Mouse (Mus musculus) urinary bladder, postnatal 25 days (tissue): ENCODE data around the gene Phf20.
A peak's percentile ranks its signal among the peaks of the same experiment; 100 is the strongest.
"Not testable (repeated sequence)": the region's sequence is repeated elsewhere in the genome, so short reads cannot be mapped to it uniquely, and the experiment has no call there.

Source experiments
- DNase-seq: peaks from one replicate; pipeline ENCODE4 v3.0.0; 2022; ENCODE audit warnings: low spot score

The Phf20 gene

DNA sequence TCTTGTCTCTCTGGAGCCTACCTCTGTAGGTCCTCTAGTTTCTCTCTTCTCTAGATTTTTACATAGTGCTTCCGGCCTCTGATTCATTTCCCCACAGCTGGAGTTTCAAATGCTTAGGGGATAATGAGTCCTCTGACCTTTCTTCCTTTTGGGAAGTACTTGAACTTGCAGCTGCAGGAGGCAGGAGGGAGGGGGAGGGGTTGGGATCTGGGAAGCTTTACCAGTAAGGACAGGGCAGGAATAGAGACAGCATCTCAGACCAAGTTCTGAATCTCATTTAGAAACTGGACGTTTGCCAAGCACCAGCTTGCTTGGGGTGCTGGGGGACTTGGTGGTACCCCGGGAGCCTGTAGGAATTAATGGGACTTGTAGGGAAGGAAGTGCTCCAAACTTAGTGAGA, 3.7 kb downstream of the Phf20 start:
- no peak for DNase-seq

DNA sequence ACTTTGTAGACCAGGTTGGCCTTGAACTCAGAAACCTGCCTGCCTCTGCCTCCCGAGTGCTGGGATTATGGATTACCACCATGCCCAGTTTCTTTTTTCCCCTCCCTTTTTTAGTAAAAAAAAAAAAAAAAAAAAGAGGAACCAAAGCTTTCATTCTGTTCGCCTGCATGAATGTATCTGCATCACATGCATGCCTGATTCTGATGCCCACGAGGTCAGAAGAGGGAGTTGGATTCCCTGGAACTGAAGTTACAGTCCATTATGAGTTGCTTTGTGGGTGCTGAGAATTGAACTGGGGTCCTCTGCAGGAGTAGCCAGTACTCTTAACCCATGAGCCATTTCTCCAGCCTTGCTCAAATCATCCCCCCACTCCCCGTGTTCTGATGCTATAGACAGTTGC, 5.2 kb downstream of the Phf20 start:
- DNase-seq, result no peak

DNA sequence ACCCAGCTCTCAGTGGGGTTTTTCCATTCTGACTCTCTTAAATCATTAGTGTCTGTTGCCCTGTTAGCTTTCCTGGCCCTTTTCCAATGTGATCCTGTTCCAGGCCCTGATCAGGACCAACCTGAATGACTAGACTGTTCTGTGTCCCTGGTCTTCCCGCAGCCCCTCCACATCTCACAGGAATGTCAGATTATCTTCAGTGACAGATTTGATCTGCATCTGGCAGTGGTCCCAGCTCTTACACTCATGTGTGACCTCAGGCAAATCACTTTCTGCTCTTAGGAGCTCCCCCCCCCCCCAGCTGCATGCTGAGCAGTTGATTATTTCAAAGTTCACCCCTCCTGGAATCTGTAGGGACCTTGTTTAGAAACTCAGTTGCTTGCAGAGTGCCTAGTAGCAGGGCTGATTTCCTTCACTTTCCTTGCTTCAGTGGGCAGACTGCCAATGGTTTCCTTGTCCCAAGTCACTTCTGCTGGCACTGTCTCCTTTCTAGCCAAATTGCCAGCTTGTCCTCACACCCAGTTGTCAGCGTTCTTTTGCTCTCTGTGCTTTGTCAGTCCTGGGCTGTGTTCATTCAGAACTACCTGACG, 6.7 kb downstream of the Phf20 start:
- DNase-seq, result peak; percentile 29

DNA sequence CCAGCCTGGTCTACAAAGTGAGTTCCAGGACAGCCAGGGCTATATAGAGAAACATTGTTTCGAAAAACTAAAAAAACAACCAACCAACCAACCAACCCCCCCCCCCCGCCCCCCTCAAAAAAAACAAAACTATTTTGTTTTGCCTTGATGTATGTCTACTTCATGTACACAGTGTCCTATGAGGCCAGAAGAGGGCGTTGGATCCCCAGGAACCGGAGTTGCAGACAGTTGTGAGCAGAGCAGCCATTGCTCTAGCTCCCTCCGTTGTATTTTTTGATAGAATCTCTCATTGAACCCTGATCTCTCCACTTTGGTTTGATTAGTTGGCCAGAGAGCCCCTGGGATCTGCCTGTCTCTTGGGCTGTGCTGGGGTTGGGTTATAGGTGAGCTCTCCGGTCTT, 7.7 kb downstream of the Phf20 start:
- no peak for DNase-seq

DNA sequence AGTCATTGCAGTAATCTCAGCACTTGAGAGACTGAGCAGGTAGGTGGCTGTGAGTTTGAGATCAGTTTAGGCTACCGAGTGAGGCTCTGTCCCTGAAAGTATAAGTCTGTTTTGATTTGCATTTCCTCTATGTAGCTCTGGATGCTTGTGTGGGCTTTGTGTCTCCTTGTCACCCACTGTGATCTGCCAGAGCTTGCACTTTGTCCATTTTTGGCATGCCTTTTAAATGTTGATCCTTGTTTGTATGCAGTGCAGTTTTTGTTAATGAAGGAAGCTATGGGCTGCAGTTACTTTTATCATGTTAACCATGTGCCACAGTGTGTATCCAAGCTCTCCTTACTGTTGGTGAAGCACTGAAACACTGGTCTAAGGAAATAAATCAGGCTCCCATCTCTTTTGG, 21.5 kb downstream of the Phf20 start:
- no peak for DNase-seq

DNA sequence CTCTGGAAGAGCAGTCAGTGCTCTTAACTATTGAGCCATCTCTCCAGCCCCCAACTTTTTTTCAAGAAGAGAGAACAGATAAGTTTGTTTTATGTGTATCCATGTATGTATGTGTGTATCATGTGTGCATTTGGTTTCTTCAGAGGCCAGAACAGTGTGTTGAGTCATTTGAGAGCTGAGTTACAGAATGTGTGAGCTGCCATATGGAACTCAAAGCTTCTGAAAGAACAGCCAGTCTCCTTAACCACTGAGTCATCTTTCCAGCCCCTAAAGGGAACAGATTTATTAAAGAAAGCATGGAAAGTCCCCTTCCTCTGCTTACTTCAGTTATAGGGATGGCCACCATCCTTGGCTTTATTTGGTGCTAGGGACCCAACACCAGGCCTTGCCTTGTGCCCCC, 25.8 kb downstream of the Phf20 start:
- DNase-seq, result no peak

DNA sequence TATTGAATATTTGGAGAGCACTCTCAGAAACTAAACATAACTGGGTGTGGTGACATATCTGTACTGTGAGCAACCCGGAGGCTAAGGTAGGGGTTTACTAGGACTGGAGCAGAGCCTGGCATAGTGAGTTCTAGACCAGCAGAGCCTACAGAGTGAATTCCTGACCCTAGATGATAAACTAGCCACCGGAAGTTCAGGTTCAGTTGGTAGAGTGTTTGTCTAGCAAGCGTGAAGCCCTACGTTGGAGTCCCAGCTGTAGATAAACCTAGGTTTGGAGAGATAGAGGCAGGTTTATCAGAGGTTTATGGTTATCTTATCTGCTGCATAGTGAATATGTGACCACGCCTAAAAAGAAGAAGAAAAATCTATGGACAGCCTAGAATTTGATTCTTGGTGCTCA, 27.8 kb downstream of the Phf20 start:
- DNase-seq, result no peak

DNA sequence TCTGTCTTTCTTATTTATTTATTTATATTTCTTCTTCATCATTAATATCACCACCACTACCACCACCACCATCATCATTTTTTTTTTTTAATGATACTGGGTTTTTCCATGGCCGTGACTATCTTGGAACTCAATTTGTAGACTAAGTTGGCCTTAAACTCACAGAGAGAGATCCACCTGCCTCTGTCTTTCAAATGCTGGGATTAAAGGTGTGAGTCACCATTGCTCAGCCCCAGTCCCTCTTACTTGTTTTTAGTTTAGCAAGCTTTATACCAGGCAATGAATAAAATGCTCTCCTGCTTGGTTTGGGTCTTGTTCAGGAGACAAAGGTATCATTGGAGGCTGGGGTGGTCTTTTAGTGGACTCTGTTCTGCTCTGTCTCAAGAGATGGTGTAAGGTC, 31.4 kb downstream of the Phf20 start:
- no peak for DNase-seq

DNA sequence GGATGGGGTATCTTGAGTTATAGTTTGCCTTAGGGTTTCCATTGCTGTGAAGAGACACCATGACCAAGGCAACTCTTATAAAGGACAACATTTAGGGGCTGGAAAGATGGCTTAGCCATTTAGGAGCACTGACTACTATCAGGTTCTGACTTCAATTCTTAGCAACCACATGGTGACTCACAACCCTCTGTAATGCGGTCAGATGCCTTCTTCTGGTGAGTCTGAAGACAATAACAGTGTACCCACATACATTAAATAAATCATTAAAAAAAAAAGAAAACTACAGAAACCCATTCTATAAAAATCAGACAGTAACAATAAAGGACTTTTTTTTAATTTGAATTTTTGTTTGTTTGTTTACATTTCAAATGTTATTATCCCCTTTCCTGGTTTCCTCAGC, 32.9 kb downstream of the Phf20 start:
- DNase-seq, result no peak

DNA sequence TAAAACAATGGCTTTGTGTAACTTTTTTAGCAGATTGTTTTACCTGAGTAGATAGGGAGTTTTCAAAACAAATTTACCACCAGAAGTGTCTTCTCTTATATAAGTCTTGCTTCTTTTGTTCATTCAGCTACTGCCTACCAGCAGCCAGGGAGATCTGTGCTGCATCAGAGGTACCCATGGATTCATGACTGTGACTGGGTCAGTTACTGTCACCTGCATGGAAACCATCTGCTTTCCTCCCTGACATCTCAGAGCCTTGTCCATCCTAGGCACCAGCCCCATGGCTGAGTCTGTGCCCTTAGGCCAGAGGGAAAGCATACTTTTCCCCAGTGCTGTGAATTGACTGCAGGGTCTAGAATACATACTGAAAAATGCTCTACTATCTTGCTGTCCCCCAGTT, 35.1 kb downstream of the Phf20 start:
- no peak for DNase-seq

DNA sequence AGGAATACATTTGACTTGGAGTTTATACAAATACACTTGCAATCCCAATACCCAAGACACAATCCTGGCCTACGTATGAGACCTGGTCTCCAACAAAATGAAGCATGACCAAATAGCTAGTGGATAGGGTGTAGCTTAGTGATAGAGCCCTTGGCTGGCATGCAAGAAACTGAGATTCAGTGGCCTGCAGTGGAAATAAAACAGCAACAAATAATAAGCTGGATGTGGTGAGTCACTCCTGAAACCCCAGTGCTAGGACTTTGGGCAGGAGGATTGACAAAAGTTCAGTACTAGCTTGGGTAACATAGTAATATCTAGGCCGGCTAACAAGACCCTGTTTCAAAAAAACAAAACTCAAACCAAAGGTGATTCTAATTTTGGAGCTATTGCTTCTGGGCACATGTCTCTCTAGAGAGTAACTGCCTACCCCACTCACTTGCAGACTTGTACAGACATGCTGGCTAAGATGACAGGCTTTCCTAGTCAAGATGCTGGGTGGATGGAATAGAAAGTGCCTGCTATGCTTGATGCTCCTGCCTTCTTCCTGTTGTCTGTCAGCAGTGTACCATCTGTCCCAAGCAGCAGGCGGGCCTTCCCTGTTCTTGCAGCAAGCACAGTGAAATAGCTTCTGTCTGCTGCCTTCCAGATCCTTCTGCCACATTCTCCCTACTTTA, 37.1 kb downstream of the Phf20 start:
- no peak for DNase-seq

DNA sequence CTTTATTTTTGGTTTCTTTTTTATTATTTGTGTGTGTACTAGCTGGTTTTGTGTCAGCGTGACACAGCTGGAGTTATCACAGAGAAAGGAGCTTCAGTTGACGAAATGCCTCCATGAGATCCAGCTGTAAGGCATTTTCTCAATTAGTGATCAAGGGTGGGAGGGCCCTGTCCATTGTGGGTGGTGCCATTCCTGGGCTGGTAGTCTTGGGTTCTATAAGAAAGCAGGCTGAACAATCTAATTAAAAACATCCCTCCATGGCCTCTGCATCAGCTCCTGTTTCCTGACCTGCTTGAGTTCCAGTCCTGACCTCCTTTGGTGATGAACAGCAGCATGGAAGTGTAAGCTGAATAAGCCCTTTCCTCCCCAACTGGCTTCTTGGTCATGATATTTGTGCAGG, 37.8 kb downstream of the Phf20 start:
- DNase-seq, result not testable (repeated sequence)

DNA sequence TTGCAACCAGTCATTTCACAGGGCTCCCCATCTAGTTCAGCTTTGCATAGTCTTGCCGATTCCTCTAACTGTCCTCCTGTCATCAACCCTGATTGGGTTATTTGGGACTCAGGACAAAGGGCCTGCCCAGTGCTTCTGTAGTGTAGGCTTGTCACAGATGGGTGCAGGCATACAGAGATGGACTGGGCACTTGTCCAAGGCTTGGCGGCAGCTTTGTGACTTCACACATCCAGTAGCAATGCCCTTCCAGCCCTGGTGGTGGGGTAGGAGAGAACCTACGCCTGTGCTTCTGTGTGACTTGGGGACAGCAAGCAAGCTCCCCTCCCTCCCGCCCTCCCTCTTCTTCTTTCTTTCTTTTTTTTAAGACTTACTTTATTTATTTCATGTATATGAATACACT, 39.6 kb downstream of the Phf20 start:
- DNase-seq, result no peak

DNA sequence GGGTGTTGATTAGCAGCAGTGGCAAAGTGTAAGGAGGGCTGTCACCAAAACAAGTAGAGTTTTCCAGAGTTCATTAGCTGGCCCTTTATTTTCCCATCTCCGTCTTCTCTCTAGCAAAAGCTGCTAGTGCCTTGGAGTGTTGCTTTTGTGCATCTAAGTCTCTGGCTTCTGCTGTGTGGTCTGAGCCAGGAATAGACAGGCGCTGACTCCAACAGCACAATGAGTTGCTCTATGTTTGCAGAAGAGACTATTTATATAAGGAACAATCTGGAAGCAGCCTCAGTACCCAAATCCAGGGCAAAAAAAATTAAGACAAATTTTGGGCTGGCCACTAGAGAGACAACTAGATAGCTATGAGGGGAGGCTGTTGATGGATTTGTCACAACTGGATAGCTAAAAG, 45.4 kb downstream of the Phf20 start:
- DNase-seq, result no peak

DNA sequence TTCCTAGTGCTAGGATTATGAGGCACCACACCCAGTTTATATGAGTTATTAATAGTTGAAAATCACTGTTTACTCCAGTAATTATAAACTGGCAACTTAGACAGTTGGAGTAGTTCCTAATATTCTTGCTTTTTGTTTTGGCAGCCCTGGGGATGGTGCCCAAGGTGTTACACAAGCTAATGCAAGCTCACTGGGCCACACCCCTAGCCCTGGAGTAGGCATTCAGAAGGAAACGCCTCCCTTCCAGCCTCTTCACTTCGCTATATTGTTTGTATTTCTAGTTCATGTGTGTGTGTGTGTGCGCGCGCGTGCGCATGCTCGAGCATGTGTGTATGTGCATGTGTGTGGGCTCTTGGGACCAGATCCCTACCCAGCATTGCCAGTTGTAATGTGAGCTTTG, 46.7 kb downstream of the Phf20 start:
- no peak for DNase-seq

DNA sequence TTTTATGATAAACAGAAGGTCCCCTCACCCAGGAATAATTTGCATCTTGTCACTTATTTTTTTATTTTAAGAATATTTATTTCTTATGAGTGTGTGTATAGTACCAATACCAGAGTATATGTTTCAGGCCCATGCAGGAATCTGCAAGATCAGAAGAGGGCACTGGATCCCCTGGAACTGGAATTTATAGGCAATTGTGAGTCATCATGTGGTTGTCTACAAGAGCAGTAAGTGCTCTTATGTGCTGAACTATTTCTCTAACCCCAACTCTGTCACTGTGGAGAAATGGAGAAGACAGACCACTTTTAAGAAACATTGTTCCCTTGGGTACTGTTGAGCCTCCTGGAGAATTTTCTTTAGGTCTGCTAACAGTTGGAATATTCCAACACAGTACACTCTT, 51.3 kb downstream of the Phf20 start:
- no peak for DNase-seq

DNA sequence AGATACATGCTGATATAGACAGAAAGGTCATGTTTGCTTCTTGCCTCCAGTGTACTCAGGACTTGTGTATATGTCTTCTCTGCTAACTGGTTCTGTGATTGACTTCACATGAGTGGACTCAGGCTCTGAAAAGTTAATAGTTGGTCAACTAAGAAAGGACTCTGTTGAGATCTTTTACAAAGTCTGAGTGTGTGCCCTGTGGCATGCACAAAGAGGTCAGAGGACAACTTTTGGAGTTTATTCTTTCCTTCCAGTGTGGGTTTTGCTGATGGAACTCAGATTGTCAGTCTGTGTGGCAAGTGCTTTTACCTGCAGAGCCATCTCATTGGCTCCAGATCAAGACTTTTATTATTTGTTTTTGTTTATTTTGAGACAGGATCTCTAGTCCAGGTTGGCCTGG, 54.5 kb downstream of the Phf20 start:
- no peak for DNase-seq

DNA sequence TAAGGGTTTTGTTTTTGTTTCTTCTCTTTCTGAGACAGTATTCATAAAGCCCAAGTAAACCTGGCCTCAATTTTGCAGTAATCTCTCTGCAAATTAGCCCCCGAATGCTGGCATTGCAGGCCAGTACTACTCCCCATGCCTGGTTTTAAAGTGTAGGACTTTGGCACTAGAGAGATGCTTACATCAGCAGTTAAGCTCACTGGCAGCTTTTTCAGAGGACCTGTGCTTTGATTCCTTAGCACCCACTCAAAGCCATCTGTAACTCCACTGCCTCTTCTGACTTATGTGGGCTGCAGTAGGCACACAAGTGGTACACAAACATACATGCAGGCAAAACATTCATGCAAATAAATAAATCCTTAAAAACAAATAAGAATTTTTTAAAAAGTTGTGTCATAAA, 55.0 kb downstream of the Phf20 start:
- no peak for DNase-seq

DNA sequence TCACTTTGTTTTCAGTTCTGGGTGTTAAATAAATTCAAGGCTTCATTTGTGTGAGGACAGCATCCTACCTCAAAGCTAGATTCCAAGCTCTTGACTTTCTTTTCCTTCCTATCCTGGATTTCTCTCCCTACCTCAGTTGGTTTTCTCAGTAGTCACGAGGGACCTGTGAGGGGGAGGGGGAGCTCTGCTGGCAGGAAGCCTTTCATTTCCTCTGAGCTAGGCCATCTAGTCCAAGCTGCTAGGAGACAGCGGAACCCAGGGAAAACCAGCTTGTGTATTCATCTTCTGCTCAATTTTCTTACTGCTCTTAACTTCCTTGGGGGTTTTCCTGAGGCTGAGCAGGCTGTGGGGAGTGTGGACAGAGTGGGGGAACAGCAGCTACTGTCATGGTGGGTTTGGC, 60.8 kb downstream of the Phf20 start:
- DNase-seq, result no peak

DNA sequence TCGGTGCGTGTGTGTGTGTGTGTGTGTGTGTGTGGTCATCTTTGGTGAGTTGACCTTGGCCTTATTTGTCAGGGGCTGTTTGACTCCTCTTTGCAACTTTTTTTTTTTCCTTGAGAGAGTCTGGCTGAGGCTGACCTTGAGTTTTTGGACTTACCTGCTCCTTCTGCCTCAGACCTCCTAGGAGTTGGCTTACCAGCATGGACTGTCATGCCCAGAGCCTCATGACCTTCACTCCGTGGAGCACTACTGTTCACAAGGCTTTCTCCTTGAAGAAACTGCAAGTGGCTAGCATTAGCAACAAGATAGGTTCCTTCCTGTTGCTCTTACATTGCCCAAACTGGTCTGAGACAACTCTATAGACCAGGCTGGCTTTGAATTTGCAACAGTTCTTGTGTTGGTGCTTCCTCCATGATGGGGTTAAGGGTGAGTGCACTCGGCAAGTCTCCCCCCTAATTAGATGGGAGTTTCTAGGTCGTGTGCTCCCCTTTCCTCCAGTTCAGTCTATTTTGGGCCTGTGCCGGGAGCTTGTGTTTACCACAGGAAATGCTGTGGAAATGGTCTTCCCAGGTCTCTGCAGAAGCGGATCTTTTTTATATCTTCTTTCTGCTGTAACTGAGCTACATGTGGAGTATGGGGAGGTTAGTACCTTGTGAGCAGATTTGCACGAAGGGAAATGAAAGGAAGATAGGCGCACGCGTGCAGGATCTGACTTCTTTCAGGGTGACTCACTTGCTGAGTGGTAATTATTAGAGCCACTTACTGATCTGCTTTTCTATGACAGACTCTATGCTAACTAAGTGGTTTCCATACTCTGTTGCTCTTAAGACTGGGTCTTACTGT, 61.9 kb downstream of the Phf20 start:
- no peak for DNase-seq

DNA sequence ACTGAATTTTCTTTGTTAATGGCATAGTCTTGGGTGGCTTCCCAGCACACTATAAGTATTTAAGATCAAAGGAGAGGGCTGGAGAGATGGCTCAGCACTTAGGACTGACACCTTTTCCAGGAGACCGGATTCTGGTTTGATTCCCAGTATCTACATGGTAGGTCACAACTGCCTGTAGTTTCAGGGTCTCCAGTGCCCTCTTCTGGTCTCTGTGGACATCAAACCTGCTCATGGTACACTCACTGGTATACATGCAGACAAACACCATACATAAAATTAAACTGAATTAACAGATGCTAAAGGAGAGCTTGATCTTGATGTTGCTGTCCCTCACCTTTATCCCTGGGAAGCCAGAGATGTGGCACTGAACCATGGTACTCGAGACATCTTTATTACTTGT, 64.7 kb downstream of the Phf20 start:
- no peak for DNase-seq

DNA sequence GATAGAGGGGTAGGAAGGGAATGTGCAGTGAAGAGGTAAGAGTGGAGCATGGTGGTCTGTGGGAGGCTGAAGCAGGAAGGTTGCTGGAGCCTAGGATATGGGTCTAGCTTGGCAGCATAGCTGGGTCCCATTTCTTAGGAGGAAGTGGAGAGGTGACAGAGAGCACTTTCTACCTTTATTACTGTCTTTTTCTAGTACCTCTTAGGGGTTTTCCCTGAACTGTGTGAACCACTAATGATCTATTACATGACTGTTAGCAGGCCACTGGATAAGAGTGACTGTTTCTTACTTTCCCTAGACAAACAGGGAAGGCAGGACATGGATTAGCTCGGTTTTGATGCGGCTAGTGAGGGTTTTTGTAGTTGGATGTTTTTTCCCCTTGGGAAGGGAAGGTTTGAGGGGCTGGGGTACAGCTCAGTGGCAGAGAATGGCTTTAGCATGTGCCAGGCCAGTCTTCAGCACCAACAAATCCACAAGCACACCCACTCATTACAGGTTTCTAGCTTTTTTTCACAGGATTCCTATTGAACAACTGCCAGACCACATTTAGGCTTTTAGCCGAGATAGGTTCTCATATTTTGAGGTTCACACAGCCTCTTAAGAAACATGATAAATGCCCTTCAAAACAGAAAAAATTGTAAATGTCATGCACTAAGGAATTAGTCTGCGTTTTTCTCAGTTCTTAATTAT, 67.1 kb downstream of the Phf20 start:
- no peak for DNase-seq

DNA sequence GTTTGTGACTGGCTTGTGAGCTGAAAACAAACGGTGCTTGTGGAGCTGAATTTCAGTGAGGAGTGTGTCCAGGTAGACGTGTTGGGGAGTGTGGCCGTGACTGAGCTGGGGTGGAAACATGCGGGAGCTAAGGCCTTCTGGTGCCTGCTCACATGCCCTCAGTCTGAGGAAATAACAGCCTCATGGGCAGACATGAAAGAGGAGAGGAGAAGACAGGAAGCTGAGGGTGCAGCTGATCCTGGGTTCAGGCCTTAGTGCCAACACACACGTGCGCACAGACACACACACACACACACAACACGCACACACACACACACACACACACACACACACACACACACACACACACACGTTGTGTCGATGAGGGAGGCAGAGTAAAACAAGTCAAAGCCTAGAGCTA, 71.4 kb downstream of the Phf20 start:
- DNase-seq, result no peak
